Mouse (Mus musculus): ENCODE measurements at regions not wholly inside any gene's neighbourhood (a gene's known extent, or its start where the extent isn't known, plus 50 kb on each side); places are given as distances from the start of the nearest gene placed in this dataset.

- ATAC-seq (replicated peaks; ENCODE audit: low FRiP score, poor library complexity, severe bottlenecking), result no peak
Measured at GRCm38 (mm10) chr16:58343921-58344320, 64.3 kb upstream of the Dcbld2 start.

DNA sequence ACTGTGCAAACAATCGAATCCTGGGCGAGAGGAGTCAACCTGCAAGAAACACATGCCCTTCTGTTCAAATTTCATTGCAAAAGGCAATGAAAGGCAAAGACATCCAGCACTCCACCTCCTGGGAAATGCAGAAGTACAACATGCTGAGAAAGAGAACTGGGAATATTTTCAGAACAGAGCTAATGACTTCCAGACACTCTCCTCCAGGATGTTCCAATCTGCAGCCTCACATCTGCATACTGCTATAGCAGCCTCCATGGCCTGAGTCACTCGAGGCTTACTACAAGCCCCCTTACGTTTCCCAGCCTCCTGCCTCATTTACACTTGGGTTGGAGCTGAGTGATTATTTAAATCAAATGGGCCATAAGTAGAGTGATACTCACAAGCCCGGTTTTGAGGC lies 58.9 kb upstream of the Dcbld2 start:
- no peak for ATAC-seq (replicated peaks; ENCODE audit: low FRiP score, poor library complexity, severe bottlenecking)

DNA sequence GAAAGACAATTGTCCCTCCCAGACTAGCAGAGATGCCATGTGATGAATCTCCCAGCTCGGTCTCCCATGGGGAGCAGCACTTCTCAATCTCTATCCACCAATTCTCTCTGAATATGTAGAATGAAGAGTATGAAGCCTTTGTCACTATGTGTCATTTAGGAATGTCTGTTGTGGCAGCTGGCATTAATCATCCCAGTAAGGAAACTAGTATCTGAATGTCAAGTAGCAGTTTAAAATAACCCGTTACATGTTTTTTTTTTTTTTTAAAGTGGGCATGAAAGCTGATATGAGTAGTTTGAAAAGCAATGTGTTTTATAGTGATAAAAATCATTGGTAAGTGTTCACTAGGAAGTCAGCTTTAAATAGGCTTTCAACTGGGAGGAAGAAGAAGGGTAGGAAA lies 58.4 kb upstream of the Dcbld2 start:
- ATAC-seq (replicated peaks; ENCODE audit: low FRiP score, poor library complexity, severe bottlenecking), result no peak

DNA sequence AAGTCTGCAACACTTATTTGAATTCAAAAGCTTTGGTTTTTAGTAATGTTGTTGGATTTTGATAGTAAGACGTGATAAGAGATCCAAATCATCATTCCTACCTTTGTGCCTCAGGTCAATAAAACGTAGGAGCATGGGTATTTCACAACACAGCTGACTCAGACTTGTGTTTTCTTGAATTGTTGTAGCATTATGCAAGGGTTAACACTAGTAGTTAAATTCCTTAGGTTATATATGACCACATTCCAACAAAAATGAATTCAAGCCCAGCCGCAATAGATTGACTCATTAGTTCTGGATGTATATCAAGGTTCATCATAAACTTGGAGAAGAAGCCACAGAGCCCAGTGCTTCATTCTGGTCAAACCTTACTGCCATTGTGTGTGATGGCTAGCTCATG lies 56.1 kb upstream of the Dcbld2 start:
- no peak for ATAC-seq (replicated peaks; ENCODE audit: low FRiP score, poor library complexity, severe bottlenecking)

DNA sequence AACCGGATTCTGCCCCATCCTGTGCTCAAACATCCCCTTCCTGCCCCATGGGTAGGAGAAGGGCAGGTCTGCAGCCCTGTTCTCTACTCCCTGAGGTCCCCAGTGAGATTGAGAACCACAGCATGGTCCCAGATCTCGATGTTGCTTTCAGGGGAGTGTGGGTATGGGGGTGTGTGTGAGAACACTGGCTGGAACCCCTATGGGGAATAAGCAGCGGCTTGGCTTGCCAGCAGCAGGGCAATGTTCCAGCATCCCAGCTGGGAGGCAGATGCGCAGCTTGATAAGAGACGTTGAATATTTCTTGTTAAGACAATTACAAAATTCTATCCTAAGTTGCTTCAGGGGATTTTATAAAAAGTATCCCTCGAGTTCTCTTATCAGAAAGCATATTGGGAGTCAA lies 53.7 kb upstream of the Dcbld2 start:
- ATAC-seq (replicated peaks; ENCODE audit: low FRiP score, poor library complexity, severe bottlenecking), result no peak
